Mouse (Mus musculus): ENCODE measurements at regions not wholly inside any gene's neighbourhood (a gene's known extent, or its start where the extent isn't known, plus 50 kb on each side); places are given as distances from the start of the nearest gene placed in this dataset.

DNA sequence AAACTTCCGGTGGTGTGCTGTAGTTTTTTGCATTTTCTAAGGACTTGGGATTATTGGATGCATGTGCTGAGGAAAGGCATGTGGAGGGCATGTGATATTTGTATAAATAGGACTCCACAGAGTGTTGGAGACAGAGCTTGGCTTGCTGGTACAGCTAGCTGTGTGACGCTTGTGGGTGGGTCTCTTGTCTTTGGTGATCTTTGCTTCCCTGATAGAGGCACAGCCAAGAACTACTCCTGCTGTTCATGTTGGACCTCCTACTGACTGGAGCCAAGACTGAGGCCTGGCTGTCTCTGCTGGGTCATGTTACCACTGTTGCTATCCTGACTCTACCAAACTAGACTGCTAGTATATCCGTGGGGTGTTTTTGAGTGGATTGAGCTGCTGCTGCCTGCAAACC lies 103.1 kb upstream of the Syndig1 start:
- no peak for DNase-seq (ENCODE audit: low spot score in 2 of 2)

DNA sequence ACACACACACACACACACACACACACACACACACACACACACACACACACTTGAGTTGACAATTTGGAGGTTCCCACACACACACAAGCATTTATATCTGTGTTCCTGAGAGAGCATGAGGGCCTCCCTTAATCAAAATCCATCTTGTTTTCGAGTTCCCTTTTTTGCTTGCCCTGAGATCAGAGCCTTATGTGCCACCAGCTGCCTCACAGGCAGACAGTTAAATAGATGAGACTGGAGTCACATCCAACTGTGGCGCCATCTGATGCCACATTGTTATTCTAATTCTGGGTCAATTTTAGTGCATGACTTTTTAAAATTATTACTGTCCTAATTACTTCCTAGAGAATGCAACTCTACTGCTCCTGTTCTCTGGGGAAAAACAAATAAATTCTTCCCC lies 91.2 kb upstream of the Syndig1 start:
- no peak for DNase-seq (ENCODE audit: low spot score in 2 of 2)

DNA sequence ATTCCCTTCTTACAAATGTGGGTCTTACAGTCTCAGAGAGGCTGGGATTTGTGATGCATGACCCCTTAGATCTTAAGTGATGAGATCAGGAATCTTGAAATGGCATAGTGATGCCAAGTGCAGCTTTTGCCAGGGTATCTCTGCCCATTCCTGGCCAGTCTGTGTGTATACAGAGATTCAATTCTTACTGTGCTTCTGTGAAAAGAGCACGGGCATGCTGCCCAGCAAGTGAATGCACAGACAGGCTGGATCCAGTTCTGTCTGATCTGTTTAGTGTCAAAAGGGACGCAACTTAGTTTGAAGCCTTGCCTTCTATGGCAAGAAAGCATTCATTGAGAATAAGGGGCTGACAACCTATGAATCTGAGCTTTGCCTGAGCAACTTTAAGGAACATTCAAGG lies 89.1 kb upstream of the Syndig1 start:
- peak in 1 of 2 experiments; percentile 6 for DNase-seq (ENCODE audit: low spot score in 2 of 2)

DNA sequence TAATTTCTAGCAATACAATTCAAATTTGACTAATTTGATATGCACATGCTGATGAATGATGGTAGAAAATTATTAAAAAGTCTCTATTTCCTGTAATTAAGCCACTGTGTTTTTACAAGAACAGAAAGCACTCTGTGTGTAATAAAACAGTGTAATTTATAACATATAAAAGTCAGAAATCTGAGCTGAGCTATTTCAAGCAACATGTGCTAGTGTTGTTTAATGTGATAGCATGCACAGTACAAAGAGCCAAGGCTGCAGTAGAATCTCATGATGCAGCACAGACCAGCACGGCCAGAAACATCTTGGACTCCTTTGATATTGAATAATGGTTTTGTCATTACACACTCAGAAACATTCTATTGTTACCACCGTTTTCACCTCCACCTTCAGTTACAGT lies 86.3 kb upstream of the Syndig1 start:
- DNase-seq (ENCODE audit: low spot score in 2 of 2): no peak

DNA sequence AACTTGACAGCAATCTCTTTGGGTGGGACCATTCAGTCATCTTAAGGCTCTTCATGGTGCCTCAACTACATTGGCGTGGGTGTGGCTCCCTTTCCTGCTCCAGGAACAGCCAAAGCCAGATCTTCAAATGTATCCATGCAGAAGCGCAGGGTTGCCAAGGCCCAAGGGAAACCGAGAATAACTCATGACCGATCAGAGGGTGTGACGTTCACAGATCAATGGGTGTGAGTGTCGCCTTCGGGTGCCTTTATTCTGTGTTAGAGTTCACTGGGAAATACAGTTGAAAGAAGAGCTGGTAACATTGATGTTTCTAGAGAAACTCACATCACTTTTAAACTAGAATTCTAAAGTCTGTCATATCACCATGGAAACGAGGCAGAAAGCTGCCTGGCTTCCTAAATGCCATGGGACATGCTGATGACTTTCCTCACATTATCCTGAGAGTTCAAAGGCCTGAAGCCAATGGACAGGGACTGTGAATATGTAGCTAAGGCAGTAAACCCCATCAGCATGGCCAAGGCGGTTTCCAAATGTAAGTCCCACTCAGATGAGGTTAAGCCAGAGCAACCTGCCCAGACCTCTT lies 80.7 kb upstream of the Syndig1 start:
- DNase-seq (ENCODE audit: low spot score in 2 of 2): no peak

DNA sequence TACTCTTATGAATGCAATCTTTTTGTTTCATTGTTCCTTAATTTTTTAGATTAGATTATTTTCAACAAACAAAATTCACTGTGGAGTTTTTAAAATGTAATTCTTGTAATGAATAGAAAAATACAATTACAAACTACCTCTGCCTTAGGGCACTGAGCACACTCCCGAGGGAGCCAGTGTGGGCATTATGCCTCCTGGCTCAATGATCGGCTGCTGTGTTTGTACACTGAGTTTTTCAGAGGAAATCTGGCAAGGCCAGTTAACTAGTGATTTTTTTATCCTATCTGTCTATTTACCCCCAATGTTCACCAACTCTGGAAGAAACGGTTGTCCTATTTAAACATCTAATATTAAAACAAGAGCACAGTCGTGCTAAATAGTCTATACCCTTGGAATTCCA lies 69.9 kb upstream of the Syndig1 start:
- DNase-seq (ENCODE audit: low spot score in 2 of 2): no peak

DNA sequence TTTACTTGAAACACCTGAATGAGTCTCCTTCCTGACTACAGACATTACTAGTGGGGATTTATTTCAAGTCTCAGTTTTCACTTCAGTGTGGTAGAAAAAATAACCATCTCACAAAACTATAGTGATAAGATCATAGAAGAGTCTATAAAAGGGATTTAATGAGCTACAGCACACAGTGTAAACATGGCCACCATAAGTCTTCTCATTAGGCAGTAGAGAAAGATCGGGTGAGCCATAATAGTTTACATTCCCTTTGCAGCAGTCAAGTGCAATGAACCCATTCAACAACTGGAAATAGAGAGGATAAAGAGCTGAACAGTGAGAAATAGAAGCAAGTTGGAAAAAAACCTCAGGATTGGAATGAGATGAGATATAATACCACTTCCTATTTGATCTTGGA lies 65.1 kb upstream of the Syndig1 start:
- DNase-seq (ENCODE audit: low spot score in 2 of 2): no peak

DNA sequence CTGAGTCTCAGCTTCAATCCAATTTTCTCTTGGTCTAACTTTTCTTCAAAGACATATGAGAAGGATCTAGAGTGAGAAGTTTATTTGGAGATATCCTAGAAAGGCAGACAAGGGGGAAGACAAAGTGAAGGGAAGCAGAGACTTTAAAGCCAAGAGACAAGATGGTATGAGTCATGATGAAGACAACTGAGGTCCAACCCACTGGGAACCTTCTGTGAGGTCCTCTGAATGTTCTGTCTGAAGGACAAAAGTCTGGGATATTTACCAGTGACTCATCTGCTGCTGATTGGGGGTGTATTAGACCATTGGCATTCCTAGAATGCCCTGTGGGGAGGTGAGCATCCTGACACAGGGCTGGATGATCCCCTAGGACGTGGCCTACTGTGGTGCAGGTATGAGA lies 61.0 kb upstream of the Syndig1 start:
- DNase-seq (ENCODE audit: low spot score in 2 of 2): peak in 1 of 2 experiments; percentile 5

DNA sequence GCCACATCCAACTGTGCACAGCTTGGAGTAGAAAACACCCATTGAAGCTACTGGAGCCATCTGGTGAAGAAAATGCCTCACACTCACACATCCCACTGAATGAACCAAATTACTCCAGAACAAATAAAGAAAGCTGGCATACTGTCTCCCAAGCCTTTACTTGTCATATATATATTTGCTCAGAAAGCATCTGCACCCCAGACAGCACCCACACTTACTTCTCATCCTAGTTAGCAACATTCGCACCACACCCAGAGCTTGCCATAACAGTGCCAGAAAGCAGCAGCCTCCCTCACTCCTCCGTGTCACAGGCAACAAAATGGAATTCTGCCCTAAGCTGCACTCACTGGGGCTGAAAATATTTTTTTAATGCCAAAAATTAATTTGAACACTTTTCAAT lies 60.5 kb upstream of the Syndig1 start:
- peak; percentile 85 to 86 for DNase-seq (ENCODE audit: low spot score in 2 of 2)

DNA sequence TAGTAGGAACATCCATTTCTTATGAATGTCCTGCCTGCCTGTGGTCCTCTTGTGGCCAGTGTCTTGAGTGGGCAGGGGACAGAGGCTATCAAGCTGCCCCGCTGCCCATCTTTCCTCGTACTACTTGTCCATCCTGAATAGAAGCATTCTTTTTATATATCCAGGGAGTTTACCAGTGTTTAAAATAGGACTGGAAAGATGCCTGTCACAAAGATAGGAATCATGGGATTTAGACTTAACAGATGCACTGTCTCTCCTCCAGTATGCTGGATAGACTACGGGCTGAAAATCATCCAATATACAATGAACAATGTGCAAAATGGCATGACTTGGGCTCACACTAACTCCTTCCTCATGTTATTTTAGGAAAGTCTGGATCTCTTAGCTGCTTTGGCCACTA lies 51.7 kb upstream of the Syndig1 start:
- no peak for DNase-seq (ENCODE audit: low spot score in 2 of 2)
